In the genomic region with DNA sequence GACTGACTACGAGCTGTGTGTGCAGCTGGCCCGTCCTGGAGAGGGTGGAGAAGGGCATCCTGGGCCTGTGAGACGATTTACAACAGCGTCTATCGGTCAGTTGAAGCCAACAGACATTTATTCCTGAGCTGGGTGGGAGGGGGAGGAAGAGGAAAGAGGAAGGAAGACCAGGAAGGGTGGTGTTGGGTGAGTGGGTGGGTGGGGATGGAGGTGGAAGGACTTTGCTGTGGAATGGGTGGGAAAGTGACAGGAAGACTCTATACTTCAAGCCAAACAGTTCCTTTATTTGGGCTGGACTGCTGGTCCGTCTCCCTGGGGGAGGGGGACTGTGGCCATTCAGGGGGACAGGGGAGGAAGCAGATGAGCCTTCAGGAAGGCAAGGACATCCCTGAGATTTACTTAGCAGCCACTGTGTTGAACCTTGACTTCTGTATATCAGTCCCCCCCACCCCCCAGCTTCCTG, we compare ENCODE assay signal across 12 mouse cellular contexts.
DNase-seq lines count a peak whose midpoint lies in the region; ATAC-seq and TF ChIP-seq lines count a peak whose summit lies in the region.
"Had no signal": no experiment of that assay in that cellular context is flagged by ENCODE, and none has a peak within 500 bp of the region (broad histone marks: within the 10 kb centered on the region; RNA-seq: fewer than 3 reads in every experiment).

No protein-coding gene starts in this region.

- no peaks in the 10 kb centered on the region for H3K4me1 ChIP-seq in kidney, embryonic 15.5 days
- H3K4me1 ChIP-seq in lung, embryonic 14.5 days (ENCODE audit: insufficient read depth) = peaks cover 7% of the 10 kb centered on the region; the same call in 1 of the 2 replicates

- H3K4me2 ChIP-seq in kidney, embryonic 15.5 days = no peak overlapping the region
- no peak overlapping the region for H3K4me2 ChIP-seq in lung, embryonic 14.5 days

- H3K36me3 ChIP-seq in kidney, embryonic 15.5 days = no peaks in the 10 kb centered on the region
- no peaks in the 10 kb centered on the region for H3K36me3 ChIP-seq in lung, embryonic 14.5 days (ENCODE audit: insufficient read depth)

- ATAC-seq in kidney, embryonic 15.5 days (replicated peaks; ENCODE audit: low FRiP score) = peak; percentile 68; the same call in 1 of the 2 replicates
- peak; percentile 64 for ATAC-seq in lung, embryonic 14.5 days (ENCODE audit: insufficient read depth)
- ATAC-seq in monocyte, adult 5-6 weeks (replicated peaks; ENCODE audit: insufficient number of reproducible peaks, low FRiP score, low TSS enrichment, poor library complexity, severe bottlenecking) = no peak
- ATAC-seq: Patski had no signal

- H3K9ac ChIP-seq in kidney, embryonic 15.5 days = no peak overlapping the region
- no peak overlapping the region for H3K9ac ChIP-seq in lung, embryonic 14.5 days

- intact Hi-C loops in left cerebral cortex, postnatal 25 days (cut with DNase I) = no loop called here

- peak; percentile 38 to 67 for DNase-seq in adrenal gland, postnatal 36 days
- DNase-seq in heart, adult 9 months (ENCODE audit: low spot score in 2 of 2) = peak; percentile 53 to 85
- peak; percentile 49 for DNase-seq in lung, embryonic 14.5 days
- no peak for DNase-seq in left cerebral cortex, postnatal 25 days (ENCODE audit: low spot score in 2 of 2)
- DNase-seq in thymus, postnatal 4 days = no peak
- DNase-seq: cerebellum, adult 11-12 months; layer of hippocampus, adult 9-11 months; thymus, postnatal 14 days had no signal

- H3K27ac ChIP-seq in kidney, embryonic 15.5 days = no peak overlapping the region; the same call in 1 of the 2 replicates
- H3K27ac ChIP-seq in lung, embryonic 14.5 days (ENCODE audit: low read depth) = peak overlapping the region; percentile 37; the same call in 1 of the 2 replicates

- TF ChIP-seq CTCF in lung, embryonic 14.5 days (IDR thresholded peaks at IDR 0.05; ENCODE audit: low read depth) = no peak

- H3K4me3 ChIP-seq in kidney, embryonic 15.5 days (replicated peaks) = no peak overlapping the region
- H3K4me3 ChIP-seq in lung, embryonic 14.5 days (ENCODE audit: low read depth, low read length) = no peak overlapping the region
- H3K4me3 ChIP-seq: megakaryocyte, embryonic 14.5 days had no signal

- H3K9me3 ChIP-seq in kidney, embryonic 15.5 days (replicated peaks) = no peaks in the 10 kb centered on the region
- no peaks in the 10 kb centered on the region for H3K9me3 ChIP-seq in lung, embryonic 14.5 days (ENCODE audit: low read depth, low read length)
- H3K9me3 ChIP-seq: megakaryocyte, embryonic 14.5 days had no signal

- 56% methylated on average over 6 of the region's 6 CpGs for WGBS in kidney, embryonic 15.5 days
- WGBS in lung, embryonic 14.5 days = 26% methylated on average over 6 of the region's 6 CpGs

- no peaks in the 10 kb centered on the region for H3K27me3 ChIP-seq in kidney, embryonic 15.5 days
- H3K27me3 ChIP-seq in lung, embryonic 14.5 days (ENCODE audit: insufficient read depth, low read length) = no peaks in the 10 kb centered on the region
- H3K27me3 ChIP-seq: megakaryocyte, embryonic 14.5 days; Patski had no signal

Comparison
In these comparisons a context has a peak if more than half of its experiments do, and no peak if none do; other contexts are left out.
1. DNase-seq: peak in adrenal gland, postnatal 36 days (2 of 2), heart, adult 9 months (2 of 2) and lung, embryonic 14.5 days (single experiment); none in left cerebral cortex, postnatal 25 days (0 of 2) and thymus, postnatal 4 days (single experiment).